In the genomic region with DNA sequence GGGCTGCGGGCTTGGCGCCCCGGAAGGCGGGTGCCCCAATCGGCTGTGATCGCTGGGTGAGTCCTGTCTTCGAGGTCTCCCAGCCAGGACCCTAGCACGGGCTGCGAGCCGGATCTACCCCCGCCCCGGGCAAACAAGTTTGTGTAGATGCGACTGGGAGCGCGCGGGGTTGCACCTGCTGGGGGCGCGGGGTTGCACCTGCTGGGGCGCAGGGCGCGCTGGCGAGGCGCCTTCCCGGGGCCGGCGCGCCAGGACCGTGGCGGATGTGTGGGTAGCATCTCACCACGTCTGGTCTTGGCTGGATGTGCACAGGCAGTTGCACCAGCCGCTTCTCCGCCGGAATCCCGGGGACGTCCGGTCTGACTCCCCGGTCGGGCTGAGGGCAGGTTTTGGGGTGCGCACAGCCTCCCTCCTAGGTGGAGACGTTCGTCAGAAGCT, we compare ENCODE assay signal across 8 mouse cellular contexts. TPM values are rescaled to one million over a fixed set of nuclear protein-coding genes. Genes with fewer than 3 reads are reported as not detected.
DNase-seq lines count a peak whose midpoint lies in the region; ATAC-seq and TF ChIP-seq lines count a peak whose summit lies in the region.

No protein-coding gene starts in this region.

- 1% methylated on average over 41 of the region's 41 CpGs for WGBS in kidney, adult 2 months
- WGBS in heart, embryonic 15.5 days = under 1% methylated on average over 41 of the region's 41 CpGs
- 2% methylated on average over 41 of the region's 41 CpGs for WGBS in liver, embryonic 12.5 days (ENCODE audit: insufficient replicate concordance)
- WGBS in neural tube, embryonic 13.5 days = under 1% methylated on average over 41 of the region's 41 CpGs

- peak overlapping the region; percentile 52 for H3K4me3 ChIP-seq in kidney, adult 2 months (ENCODE audit: insufficient read depth, low read depth, low read length)
- H3K4me3 ChIP-seq in cortical plate, adult 2 months (ENCODE audit: insufficient read depth, low read length) = peak overlapping the region; percentile 32
- peak overlapping the region; percentile 64 for H3K4me3 ChIP-seq in heart, embryonic 15.5 days
- H3K4me3 ChIP-seq in liver, embryonic 12.5 days = peak overlapping the region; percentile 46
- H3K4me3 ChIP-seq in neural tube, embryonic 13.5 days = peak overlapping the region; percentile 91

- ATAC-seq in heart, embryonic 15.5 days (replicated peaks; ENCODE audit: insufficient number of reproducible peaks, insufficient read depth, low FRiP score, low read depth) = no peak
- no peak for ATAC-seq in liver, embryonic 12.5 days
- ATAC-seq in neural tube, embryonic 13.5 days (ENCODE audit: low read depth) = peak; percentile 68
- no peak for ATAC-seq in erythroid progenitor cell, adult 5-6 weeks (replicated peaks; ENCODE audit: low FRiP score, poor library complexity, severe bottlenecking)

- H3K36me3 ChIP-seq in kidney, adult 2 months (ENCODE audit: control insufficient read depth, insufficient read depth, low read length) = no peaks in the 10 kb centered on the region
- no peaks in the 10 kb centered on the region for H3K36me3 ChIP-seq in heart, embryonic 15.5 days
- no peaks in the 10 kb centered on the region for H3K36me3 ChIP-seq in liver, embryonic 12.5 days
- no peaks in the 10 kb centered on the region for H3K36me3 ChIP-seq in neural tube, embryonic 13.5 days

- H3K4me2 ChIP-seq in heart, embryonic 15.5 days = peak overlapping the region; percentile 98
- peak overlapping the region; percentile 68 for H3K4me2 ChIP-seq in liver, embryonic 12.5 days
- peak overlapping the region; percentile 85 for H3K4me2 ChIP-seq in neural tube, embryonic 13.5 days

- H3K9me3 ChIP-seq in heart, embryonic 15.5 days (replicated peaks) = no peaks in the 10 kb centered on the region
- no peaks in the 10 kb centered on the region for H3K9me3 ChIP-seq in liver, embryonic 12.5 days (replicated peaks)
- H3K9me3 ChIP-seq in neural tube, embryonic 13.5 days = no peaks in the 10 kb centered on the region

- no peaks in the 10 kb centered on the region; the same call in 1 of the 2 replicates for H3K27me3 ChIP-seq in kidney, adult 2 months (replicated peaks; ENCODE audit: control insufficient read depth, insufficient read depth, low read length)
- peaks cover 45% of the 10 kb centered on the region for H3K27me3 ChIP-seq in heart, embryonic 15.5 days
- H3K27me3 ChIP-seq in liver, embryonic 12.5 days (replicated peaks) = peaks cover 56% of the 10 kb centered on the region
- H3K27me3 ChIP-seq in neural tube, embryonic 13.5 days = no peaks in the 10 kb centered on the region

- TF ChIP-seq CTCF in kidney, adult 2 months (conservative IDR thresholded peaks at IDR 0.05; ENCODE audit: insufficient read depth, insufficient read length, low read depth, low read length) = no peak
- no peak for TF ChIP-seq CTCF in cortical plate, adult 2 months (IDR thresholded peaks at IDR 0.05; ENCODE audit: extremely low read depth, insufficient read depth, low read length)

- no peak for TF ChIP-seq POLR2A in kidney, adult 2 months (IDR thresholded peaks at IDR 0.05; ENCODE audit: low read depth, low read length)
- no peak for TF ChIP-seq POLR2A in cortical plate, adult 2 months (IDR thresholded peaks at IDR 0.05; ENCODE audit: extremely low read depth, insufficient read depth, low read length)

- H3K9ac ChIP-seq in heart, embryonic 15.5 days = peak overlapping the region; percentile 64
- 0 out of 2 replicates have a peak overlapping the region, but pooled peaks have one; percentile 22 for H3K9ac ChIP-seq in liver, embryonic 12.5 days
- peak overlapping the region; percentile 89 for H3K9ac ChIP-seq in neural tube, embryonic 13.5 days

- no peak overlapping the region for H3K27ac ChIP-seq in kidney, adult 2 months (ENCODE audit: insufficient read depth, low read depth, low read length)
- peak overlapping the region; percentile 74 for H3K27ac ChIP-seq in cortical plate, adult 2 months (ENCODE audit: insufficient read depth, low read length)
- H3K27ac ChIP-seq in heart, embryonic 15.5 days = no peak overlapping the region
- no peak overlapping the region for H3K27ac ChIP-seq in liver, embryonic 12.5 days
- peak overlapping the region; percentile 86 for H3K27ac ChIP-seq in neural tube, embryonic 13.5 days (replicated peaks)

- DNase-seq in kidney, adult 2 months = peak; percentile 28
- DNase-seq in kidney, adult 18-20 months = no peak
- DNase-seq in right cerebral cortex, adult 18-20 months = no peak

- H3K4me1 ChIP-seq in kidney, adult 2 months (ENCODE audit: control insufficient read depth, insufficient read depth, low read length) = no peaks in the 10 kb centered on the region
- peaks cover 2% of the 10 kb centered on the region; the same call in 1 of the 2 replicates for H3K4me1 ChIP-seq in cortical plate, adult 2 months (ENCODE audit: control insufficient read depth, insufficient read depth, low read length)
- H3K4me1 ChIP-seq in heart, embryonic 15.5 days (replicated peaks) = peaks cover 11% of the 10 kb centered on the region
- 0 out of 2 replicates have a peak, but pooled peaks cover 5% of the 10 kb centered on the region for H3K4me1 ChIP-seq in liver, embryonic 12.5 days
- H3K4me1 ChIP-seq in neural tube, embryonic 13.5 days (replicated peaks) = peaks cover 57% of the 10 kb centered on the region

RNA-seq across cellular contexts. Expression of a gene that starts 1.5 kb away (rescaled TPM):
- 11.5 and 12.5 TPM in 2 replicates for polyA plus RNA-seq in kidney, adult 2 months (2012; rRNA removed)
- polyA plus RNA-seq in cortical plate, adult 2 months (2012; rRNA removed) = 66.6 TPM in 2 replicates
- 4.8 and 9.0 TPM in 2 replicates for polyA plus RNA-seq in heart, embryonic 15.5 days (2015; fragmentation: Nextera tagmentation; extraction: Ambion mirVana)
- polyA plus RNA-seq in liver, embryonic 12.5 days (2016; fragmentation: Nextera tagmentation; extraction: Ambion mirVana) = 0.49 and 0.90 TPM in 2 replicates
- polyA plus RNA-seq in neural tube, embryonic 13.5 days (2015; fragmentation: Nextera tagmentation; extraction: Ambion mirVana) = 50.6 and 53.1 TPM in 2 replicates
- total RNA-seq in erythroid progenitor cell, adult 5-6 weeks (2015; ENCODE audit: low replicate concordance) = not detected in 2 replicates
- not detected in 2 replicates for total RNA-seq in erythroid progenitor cell, adult 5-6 weeks (2017; ENCODE audit: low replicate concordance)

Comparison
In these comparisons a context has a peak if more than half of its experiments do, and no peak if none do; other contexts are left out.
1. H3K27ac ChIP-seq: peak in cortical plate, adult 2 months (single experiment) and neural tube, embryonic 13.5 days (single experiment); none in kidney, adult 2 months (single experiment), heart, embryonic 15.5 days (single experiment) and liver, embryonic 12.5 days (single experiment).
2. H3K4me3 ChIP-seq: peak in every context shown above with its lines; median percentile 91 in neural tube, embryonic 13.5 days; 64 in heart, embryonic 15.5 days; 52 in kidney, adult 2 months; 46 in liver, embryonic 12.5 days; 32 in cortical plate, adult 2 months.
3. H3K9ac ChIP-seq: peak in every context shown above with its lines; median percentile 89 in neural tube, embryonic 13.5 days; 64 in heart, embryonic 15.5 days; 22 in liver, embryonic 12.5 days.
4. Peak in every context shown above with its lines, with median percentiles within 50 percentile points of each other: H3K4me2 ChIP-seq.